Mouse (Mus musculus) stomach, postnatal 0 days (tissue): Measurements from ENCODE around the gene Klhl21.

Source experiments
- CTCF ChIP-seq: IDR thresholded peaks from 2 replicates; pipeline ENCODE4 v1.5.1; 2016; ENCODE audit warnings: antibody characterized with exemption, low read depth, mild to moderate bottlenecking, moderate library complexity
- EP300 ChIP-seq: optimal IDR thresholded peaks from 2 replicates; pipeline ENCODE3; 2016; ENCODE audit warnings: antibody characterized with exemption

DNA sequence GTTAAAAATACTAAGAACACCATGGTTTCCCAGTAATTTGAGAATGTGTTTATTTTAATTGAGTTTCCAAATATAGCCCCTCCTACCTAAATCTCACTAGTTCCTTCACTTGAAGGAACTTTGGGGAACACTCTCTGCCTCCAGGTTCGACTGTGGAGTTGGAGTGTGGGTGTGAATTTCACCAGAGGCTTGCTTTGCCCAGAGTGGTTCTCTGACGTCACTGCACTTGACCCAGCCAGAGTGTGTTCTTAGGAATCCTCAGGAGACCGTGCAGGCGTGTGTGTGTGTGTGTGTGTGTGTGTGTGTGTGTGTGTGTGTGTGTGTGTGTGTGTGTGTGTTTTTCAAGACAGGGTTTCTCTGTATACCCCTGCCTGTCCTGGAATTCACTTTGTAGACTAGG lies 7.7 kb upstream of the Klhl21 start:
- TF ChIP-seq CTCF (no peak), EP300 (no peak)
